Mouse (Mus musculus): ENCODE measurements around the gene Cd247. TPM values are rescaled to one million over a fixed set of nuclear protein-coding genes. Genes with fewer than 3 reads are reported as not detected.
A peak's percentile ranks its signal among the peaks of the same experiment; 100 is the strongest.

Cd247 gene
- polyA plus RNA-seq, 1 experiment: 0.29 TPM

GRCm38 (mm10) chr1:165840548-165841230, 52.2 kb downstream of the Cd247 start:
- no peak for TF ChIP-seq POLR2A (IDR thresholded peaks at IDR 0.05; ENCODE audit: borderline replicate concordance, insufficient read depth, low read length)
- TF ChIP-seq CTCF (IDR thresholded peaks at IDR 0.05; ENCODE audit: borderline replicate concordance, insufficient read depth, low read depth, low read length): no peak
- H3K27me3 ChIP-seq (ENCODE audit: control insufficient read depth, insufficient read depth, low read length): peaks cover 3% of the 10 kb centered on the region; the same call in 1 of the 2 replicates
- DNase-seq: no peak
- 23% methylated on average over 31 of the region's 31 CpGs for WGBS
- peaks cover 4% of the 10 kb centered on the region; the same call in 1 of the 2 replicates for H3K4me1 ChIP-seq (ENCODE audit: control insufficient read depth, insufficient read depth, low read length)
- H3K27ac ChIP-seq (ENCODE audit: insufficient read depth, low read length): no peak overlapping the region
- H3K4me3 ChIP-seq (replicated peaks; ENCODE audit: insufficient read depth, low read depth, low read length): no peak overlapping the region

GRCm38 (mm10) chr1:165842170-165842569, 53.7 kb downstream of the Cd247 start:
- no peak for TF ChIP-seq POLR2A (IDR thresholded peaks at IDR 0.05; ENCODE audit: borderline replicate concordance, insufficient read depth, low read length)
- no peak overlapping the region for H3K4me3 ChIP-seq (replicated peaks; ENCODE audit: insufficient read depth, low read depth, low read length)
- WGBS: 76% methylated on average over 7 of the region's 7 CpGs
- H3K4me1 ChIP-seq (ENCODE audit: control insufficient read depth, insufficient read depth, low read length): peaks cover 4% of the 10 kb centered on the region; the same call in 1 of the 2 replicates
- peaks cover 3% of the 10 kb centered on the region; the same call in 1 of the 2 replicates for H3K27me3 ChIP-seq (ENCODE audit: control insufficient read depth, insufficient read depth, low read length)
- DNase-seq: no peak
- H3K27ac ChIP-seq (ENCODE audit: insufficient read depth, low read length): no peak overlapping the region

GRCm38 (mm10) chr1:165843586-165843985, 55.1 kb downstream of the Cd247 start:
- TF ChIP-seq POLR2A (IDR thresholded peaks at IDR 0.05; ENCODE audit: borderline replicate concordance, insufficient read depth, low read length) (no peak), CTCF (IDR thresholded peaks at IDR 0.05; ENCODE audit: borderline replicate concordance, insufficient read depth, low read depth, low read length) (no peak)
- no peak overlapping the region for H3K27ac ChIP-seq (ENCODE audit: insufficient read depth, low read length)
- peaks cover 4% of the 10 kb centered on the region; the same call in 1 of the 2 replicates for H3K4me1 ChIP-seq (ENCODE audit: control insufficient read depth, insufficient read depth, low read length)
- WGBS: 54% methylated on average over 3 of the region's 3 CpGs
- H3K27me3 ChIP-seq (ENCODE audit: control insufficient read depth, insufficient read depth, low read length): peaks cover 3% of the 10 kb centered on the region; the same call in 1 of the 2 replicates
- no peak overlapping the region for H3K4me3 ChIP-seq (replicated peaks; ENCODE audit: insufficient read depth, low read depth, low read length)
- no peak for DNase-seq

GRCm38 (mm10) chr1:165844466-165844951, 56.0 kb downstream of the Cd247 start:
- Histone ChIP-seq H3K27ac (ENCODE audit: insufficient read depth, low read length) (no peak overlapping the region), H3K4me3 (replicated peaks; ENCODE audit: insufficient read depth, low read depth, low read length) (peak overlapping the region; percentile 53), H3K4me1 (ENCODE audit: control insufficient read depth, insufficient read depth, low read length) (peaks cover 4% of the 10 kb centered on the region; the same call in 1 of the 2 replicates), H3K27me3 (ENCODE audit: control insufficient read depth, insufficient read depth, low read length) (peaks cover 3% of the 10 kb centered on the region; the same call in 1 of the 2 replicates)
- no peak for DNase-seq
- 3% methylated on average over 20 of the region's 20 CpGs for WGBS
- TF ChIP-seq CTCF (IDR thresholded peaks at IDR 0.05; ENCODE audit: borderline replicate concordance, insufficient read depth, low read depth, low read length) (no peak), POLR2A (IDR thresholded peaks at IDR 0.05; ENCODE audit: borderline replicate concordance, insufficient read depth, low read length) (no peak)

GRCm38 (mm10) chr1:165844956-165845355, 56.5 kb downstream of the Cd247 start:
- no peak for DNase-seq
- Histone ChIP-seq H3K4me3 (replicated peaks; ENCODE audit: insufficient read depth, low read depth, low read length) (peak overlapping the region; percentile 38), H3K27ac (ENCODE audit: insufficient read depth, low read length) (no peak overlapping the region), H3K27me3 (ENCODE audit: control insufficient read depth, insufficient read depth, low read length) (peaks cover 3% of the 10 kb centered on the region; the same call in 1 of the 2 replicates), H3K4me1 (ENCODE audit: control insufficient read depth, insufficient read depth, low read length) (peaks cover 4% of the 10 kb centered on the region; the same call in 1 of the 2 replicates)
- TF ChIP-seq POLR2A (IDR thresholded peaks at IDR 0.05; ENCODE audit: borderline replicate concordance, insufficient read depth, low read length): no peak
- TF ChIP-seq CTCF (IDR thresholded peaks at IDR 0.05; ENCODE audit: borderline replicate concordance, insufficient read depth, low read depth, low read length): no peak
- WGBS: under 1% methylated on average over 26 of the region's 26 CpGs

GRCm38 (mm10) chr1:165845366-165845765, 56.9 kb downstream of the Cd247 start:
- peaks cover 3% of the 10 kb centered on the region; the same call in 1 of the 2 replicates for H3K27me3 ChIP-seq (ENCODE audit: control insufficient read depth, insufficient read depth, low read length)
- WGBS: 16% methylated on average over 14 of the region's 14 CpGs
- no peak for TF ChIP-seq CTCF (IDR thresholded peaks at IDR 0.05; ENCODE audit: borderline replicate concordance, insufficient read depth, low read depth, low read length)

GRCm38 (mm10) chr1:165848417-165848816, 59.9 kb downstream of the Cd247 start:
- TF ChIP-seq POLR2A (IDR thresholded peaks at IDR 0.05; ENCODE audit: borderline replicate concordance, insufficient read depth, low read length) (no peak), CTCF (IDR thresholded peaks at IDR 0.05; ENCODE audit: borderline replicate concordance, insufficient read depth, low read depth, low read length) (no peak)
- 91% methylated on average over 8 of the region's 8 CpGs for WGBS
- no peak for DNase-seq
- no peak overlapping the region for H3K27ac ChIP-seq (ENCODE audit: insufficient read depth, low read length)
- peaks cover 3% of the 10 kb centered on the region; the same call in 1 of the 2 replicates for H3K27me3 ChIP-seq (ENCODE audit: control insufficient read depth, insufficient read depth, low read length)
- peaks cover 4% of the 10 kb centered on the region; the same call in 1 of the 2 replicates for H3K4me1 ChIP-seq (ENCODE audit: control insufficient read depth, insufficient read depth, low read length)
- no peak overlapping the region for H3K4me3 ChIP-seq (replicated peaks; ENCODE audit: insufficient read depth, low read depth, low read length)

More at GRCm38 (mm10) chr1:165845366-165845765, 56.9 kb downstream of the Cd247 start:
- Histone ChIP-seq H3K4me3 (replicated peaks; ENCODE audit: insufficient read depth, low read depth, low read length) (peak overlapping the region; percentile 38), H3K27ac (ENCODE audit: insufficient read depth, low read length) (no peak overlapping the region), H3K4me1 (ENCODE audit: control insufficient read depth, insufficient read depth, low read length) (peaks cover 4% of the 10 kb centered on the region; the same call in 1 of the 2 replicates)
- DNase-seq: no peak

GRCm38 (mm10) chr1:165848881-165849280, 60.4 kb downstream of the Cd247 start:
- no peak for TF ChIP-seq CTCF (IDR thresholded peaks at IDR 0.05; ENCODE audit: borderline replicate concordance, insufficient read depth, low read depth, low read length)
- Histone ChIP-seq H3K27ac (ENCODE audit: insufficient read depth, low read length) (no peak overlapping the region), H3K27me3 (ENCODE audit: control insufficient read depth, insufficient read depth, low read length) (peaks cover 1% of the 10 kb centered on the region; the same call in 1 of the 2 replicates), H3K4me3 (replicated peaks; ENCODE audit: insufficient read depth, low read depth, low read length) (no peak overlapping the region), H3K4me1 (ENCODE audit: control insufficient read depth, insufficient read depth, low read length) (peaks cover 4% of the 10 kb centered on the region; the same call in 1 of the 2 replicates)
- no peak for DNase-seq
- WGBS: 63% methylated on average over 4 of the region's 4 CpGs

Data from cerebellum, adult 2 months (tissue).